Mouse (Mus musculus) limb, embryonic 14.5 days (tissue): Measurements from ENCODE around the gene R3hdm2. TPM values are rescaled to one million over a fixed set of nuclear protein-coding genes. Genes with fewer than 3 reads are reported as not detected.

Source experiments
- ATAC-seq: fragments of 200-750 bp; cut with Nextera tagmentation; 2 replicates; pipeline ENCODE4 v1.8.0; 2017; ENCODE audit warnings: low read depth, moderate number of reproducible peaks, moderate TSS enrichment; ENCODE audit not compliant: low FRiP score
- DNase-seq: peaks from one replicate; pipeline ENCODE4 v3.0.0-alpha.2; 2015; ENCODE audit warnings: low spot score
- H3K27ac ChIP-seq: fragments of 300-500 bp; sonication (generic); replicated peaks from 2 replicates; pipeline ENCODE4 v1.5.1; 2014; ENCODE audit warnings: low read depth, mild to moderate bottlenecking, low read length, moderate library complexity, mixed read lengths
- H3K27me3 ChIP-seq: fragments of 300-500 bp; sonication (generic); 2 replicates; pipeline ENCODE4 v1.6.1; 2014; ENCODE audit warnings: low read length, mixed read lengths; ENCODE audit not compliant: control insufficient read depth, insufficient read depth
- H3K36me3 ChIP-seq: fragments of 300-500 bp; sonication (generic); 2 replicates; pipeline ENCODE4 v1.6.1; 2014; ENCODE audit warnings: mild to moderate bottlenecking, low read length, moderate library complexity, mixed read lengths; ENCODE audit not compliant: control insufficient read depth, insufficient read depth
- H3K4me1 ChIP-seq: fragments of 300-500 bp; sonication (generic); 2 replicates; pipeline ENCODE4 v1.6.1; 2014; ENCODE audit warnings: antibody characterized with exemption, low read length, mixed read lengths; ENCODE audit not compliant: control insufficient read depth, insufficient read depth
- H3K4me2 ChIP-seq: fragments of 300-500 bp; sonication (generic); replicated peaks from 2 replicates; pipeline ENCODE4 v1.6.1; 2014; ENCODE audit warnings: low read depth, mild to moderate bottlenecking, low read length, moderate library complexity; ENCODE audit not compliant: severe bottlenecking
- H3K4me3 ChIP-seq: fragments of 300-500 bp; sonication (generic); replicated peaks from 2 replicates; pipeline ENCODE4 v1.5.1; 2014; ENCODE audit warnings: low read length
- H3K9ac ChIP-seq: fragments of 300-500 bp; sonication (generic); 2 replicates; pipeline ENCODE4 v1.6.1; 2014; ENCODE audit warnings: mild to moderate bottlenecking, low read depth, low read length, moderate library complexity; ENCODE audit not compliant: severe bottlenecking
- H3K9me3 ChIP-seq: fragments of 300-500 bp; sonication (generic); 2 replicates; pipeline ENCODE4 v1.6.1; 2016; ENCODE audit warnings: low read length; ENCODE audit not compliant: control insufficient read depth
- POLR2A ChIP-seq: fragments of 200-500 bp; IDR thresholded peaks from 2 replicates; pipeline ENCODE4 v1.8.0; 2012; ENCODE audit warnings: inconsistent platforms, mild to moderate bottlenecking, moderate library complexity, borderline replicate concordance; ENCODE audit not compliant: insufficient read depth, insufficient read length; ENCODE audit errors: extremely low read depth
- WGBS: fragments of 180-500 bp; shearing (Covaris S2); extraction: QIAGEN DNeasy Blood & Tissue Kit; methylation state at CpG from one replicate; pipeline ENCODE4 v1.1.7; 2014; 5-methylcytosine and 5-hydroxymethylcytosine counted together
- polyA plus RNA-seq, 2 experiments: library from polyadenylated mRNA; depleted of rRNA in 1 of 2; stranded (reverse) in 1 of 2; unstranded in 1 of 2; fragments of >200 nt; fragmentation: Nextera tagmentation in 1 of 2; extraction: Ambion mirVana in 1 of 2; gene quantifications; 2 replicates each; pipeline versions ENCODE4 v1.2.1 to v1.2.3; 2012 to 2014

Gene R3hdm2
- polyA plus RNA-seq, 2 experiments: 38.3 to 58.0 TPM

GRCm38 (mm10) chr10:127413585-127413984, 33.5 kb downstream of the R3hdm2 start:
- ATAC-seq (no peak), DNase-seq (no peak)
- TF ChIP-seq POLR2A: no peak
- no peaks in the 10 kb centered on the region for H3K27me3 ChIP-seq
- no peak overlapping the region for H3K4me2 ChIP-seq
- no peaks in the 10 kb centered on the region for H3K4me1 ChIP-seq
- H3K9me3 ChIP-seq: no peaks in the 10 kb centered on the region
- 81% methylated on average over 1 of the region's 1 CpGs for WGBS
- H3K36me3 ChIP-seq: 0 out of 2 replicates have a peak, but pooled peaks cover 3% of the 10 kb centered on the region
- no peak overlapping the region for H3K4me3 ChIP-seq
- no peak overlapping the region for H3K27ac ChIP-seq
- H3K9ac ChIP-seq: no peak overlapping the region

DNA sequence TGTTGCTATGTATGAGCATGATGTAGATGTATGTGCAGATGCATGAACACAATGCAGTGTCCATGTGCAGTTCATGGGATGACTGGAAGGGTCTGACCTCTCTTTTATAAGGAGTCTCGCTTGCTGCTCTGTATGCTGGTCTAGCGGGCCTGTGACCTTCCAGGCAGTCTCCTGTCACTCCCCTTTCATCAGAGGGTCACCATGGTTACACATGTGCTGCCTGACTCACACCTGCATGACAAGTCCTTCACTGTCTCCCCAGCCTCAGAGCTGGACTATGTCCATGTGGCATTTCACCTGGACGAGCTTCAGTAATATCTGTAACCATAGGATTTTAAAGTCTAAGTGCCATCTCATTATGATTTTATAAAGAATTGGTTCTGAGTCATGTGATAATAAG, 34.0 kb downstream of the R3hdm2 start:
- no peaks in the 10 kb centered on the region for H3K9me3 ChIP-seq
- no peak overlapping the region for H3K9ac ChIP-seq
- H3K4me2 ChIP-seq: no peak overlapping the region
- no peak for DNase-seq
- 0 out of 2 replicates have a peak, but pooled peaks cover 3% of the 10 kb centered on the region for H3K36me3 ChIP-seq
- 74% methylated on average over 3 of the region's 3 CpGs for whole genome bisulfite sequencing
- H3K27ac ChIP-seq: no peak overlapping the region
- no peaks in the 10 kb centered on the region for H3K27me3 ChIP-seq
- no peak for TF ChIP-seq POLR2A
- H3K4me1 ChIP-seq: no peaks in the 10 kb centered on the region
- no peak overlapping the region for H3K4me3 ChIP-seq
- ATAC-seq: no peak

DNA sequence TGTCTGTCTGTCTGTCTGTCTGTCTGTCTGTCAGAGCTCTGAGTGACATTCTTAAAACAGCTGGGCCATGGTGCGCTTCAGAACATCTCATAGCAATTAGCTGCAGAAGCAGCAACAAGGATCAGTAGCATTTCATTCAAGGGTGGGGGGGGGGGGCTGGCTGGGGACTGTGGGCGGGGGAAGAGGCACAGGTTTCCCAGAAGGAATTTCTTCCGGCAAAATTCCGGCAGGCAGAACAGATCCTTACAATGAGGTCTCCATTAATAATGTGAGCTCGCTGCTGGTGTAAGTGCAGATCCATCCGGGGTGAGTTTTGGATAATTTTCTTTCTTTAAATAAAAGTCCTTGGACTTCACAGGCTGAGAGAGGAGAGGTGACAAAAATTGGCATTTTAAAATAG, 40.0 kb downstream of the R3hdm2 start:
- Histone ChIP-seq H3K4me2 (no peak overlapping the region; the same call in 1 of the 2 replicates), H3K27me3 (no peaks in the 10 kb centered on the region), H3K9me3 (no peaks in the 10 kb centered on the region), H3K4me3 (no peak overlapping the region), H3K27ac (no peak overlapping the region), H3K9ac (no peak overlapping the region), H3K36me3 (0 out of 2 replicates have a peak, but pooled peaks cover 1% of the 10 kb centered on the region), H3K4me1 (peaks cover 17% of the 10 kb centered on the region)
- ATAC-seq (no peak), DNase-seq (no peak)
- WGBS: 14% methylated on average over 6 of the region's 6 CpGs
- TF ChIP-seq POLR2A: no peak

DNA sequence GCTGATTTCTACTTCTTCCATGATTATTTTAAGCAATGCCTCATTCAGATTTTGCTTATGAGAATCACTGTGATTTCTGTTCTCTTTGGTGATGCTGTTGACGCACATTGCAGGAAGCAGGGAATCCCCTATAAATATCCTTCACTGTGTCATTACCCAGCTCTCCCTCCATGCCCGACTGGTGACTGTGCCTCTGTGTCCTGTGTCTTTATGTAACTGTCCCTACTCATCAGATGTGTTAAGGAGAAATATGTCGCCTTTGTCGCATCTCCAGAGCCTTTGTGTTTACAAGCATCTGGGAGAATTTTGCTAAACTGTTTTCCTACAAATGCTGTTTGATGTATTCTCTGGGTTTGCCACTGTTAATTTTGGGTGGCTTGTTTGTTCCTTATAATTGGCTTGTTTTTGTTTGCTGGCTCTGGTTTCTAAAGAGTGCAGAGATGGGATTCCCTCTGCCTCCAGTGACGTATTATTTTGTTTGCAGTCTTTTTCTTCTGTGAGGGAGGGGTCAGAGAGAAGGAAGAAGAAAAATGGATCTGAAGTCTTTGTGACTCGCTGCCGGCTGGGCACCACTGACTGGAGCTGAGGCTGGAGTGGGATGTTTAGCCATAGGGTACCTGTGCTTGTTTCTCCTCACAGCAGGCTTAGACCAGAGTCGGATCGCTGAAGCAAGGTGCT, 40.7 kb downstream of the R3hdm2 start:
- Histone ChIP-seq H3K27me3 (no peaks in the 10 kb centered on the region), H3K4me3 (no peak overlapping the region), H3K27ac (no peak overlapping the region), H3K9me3 (no peaks in the 10 kb centered on the region), H3K9ac (no peak overlapping the region), H3K4me1 (peaks cover 17% of the 10 kb centered on the region), H3K36me3 (no peaks in the 10 kb centered on the region), H3K4me2 (no peak overlapping the region)
- TF ChIP-seq POLR2A: no peak
- DNase-seq (no peak), ATAC-seq (no peak)
- 17% methylated on average over 9 of the region's 9 CpGs for WGBS

- no peaks in the 10 kb centered on the region for H3K27me3 ChIP-seq
- no peaks in the 10 kb centered on the region for H3K9me3 ChIP-seq
- TF ChIP-seq POLR2A: no peak
- no peak for ATAC-seq
- no peak overlapping the region for H3K4me3 ChIP-seq
- no peak overlapping the region for H3K9ac ChIP-seq
- no peak overlapping the region for H3K27ac ChIP-seq
- 10% methylated on average over 6 of the region's 6 CpGs for WGBS
- no peaks in the 10 kb centered on the region for H3K36me3 ChIP-seq
- H3K4me2 ChIP-seq: peak overlapping the region; percentile 15; the same call in 1 of the 2 replicates
- DNase-seq: peak; percentile 57
- H3K4me1 ChIP-seq: peaks cover 17% of the 10 kb centered on the region
Observed at GRCm38 (mm10) chr10:127422047-127422446, 41.9 kb downstream of the R3hdm2 start.
